Mouse (Mus musculus): ENCODE data around the gene Eno3. TPM values are rescaled to one million over a fixed set of nuclear protein-coding genes. Genes with fewer than 3 reads are reported as not detected.

Gene Eno3
- polyA plus RNA-seq, 1 experiment from 2014 or later = 7.8 TPM

DNA sequence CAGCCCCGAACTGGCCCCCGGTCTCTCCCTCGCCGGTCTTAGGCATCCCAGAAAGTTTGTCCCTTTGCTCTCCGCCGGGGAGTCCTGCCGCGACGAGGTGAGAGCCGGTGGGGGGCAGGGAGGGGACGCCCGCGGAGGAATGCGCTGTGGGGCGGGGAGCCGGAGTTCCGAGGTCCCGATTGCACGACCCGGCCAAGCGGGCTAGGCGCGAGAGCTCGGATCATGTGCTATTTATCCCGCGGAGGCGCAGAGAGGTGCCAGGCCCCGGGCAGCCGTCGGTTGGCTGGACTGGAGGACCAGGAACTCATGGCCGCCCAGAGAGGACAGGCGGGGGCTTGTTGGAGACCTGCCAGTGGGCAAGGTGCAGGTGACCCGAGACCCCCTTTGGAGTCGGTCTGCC lies 43.6 kb downstream of the Eno3 start:
- DNase-seq (ENCODE audit: low spot score) (no peak), ATAC-seq (ENCODE audit: low FRiP score) (peak; percentile 46; the same call in 1 of the 2 replicates)
- Histone ChIP-seq H3K27ac (peak overlapping the region; percentile 95), H3K4me1 (replicated peaks; ENCODE audit: control insufficient read depth, insufficient read depth, low read length) (peaks cover 21% of the 10 kb centered on the region), H3K4me2 (replicated peaks) (peak overlapping the region; percentile 91), H3K9me3 (ENCODE audit: control insufficient read depth, low read length) (no peaks in the 10 kb centered on the region), H3K4me3 (replicated peaks; ENCODE audit: low read length) (peak overlapping the region; percentile 99), H3K36me3 (replicated peaks; ENCODE audit: control insufficient read depth, insufficient read depth) (peaks cover 20% of the 10 kb centered on the region), H3K9ac (peak overlapping the region; percentile 95), H3K27me3 (ENCODE audit: control insufficient read depth, insufficient read depth, low read length) (no peaks in the 10 kb centered on the region)
- under 1% methylated on average over 33 of the region's 34 CpGs for WGBS

DNA sequence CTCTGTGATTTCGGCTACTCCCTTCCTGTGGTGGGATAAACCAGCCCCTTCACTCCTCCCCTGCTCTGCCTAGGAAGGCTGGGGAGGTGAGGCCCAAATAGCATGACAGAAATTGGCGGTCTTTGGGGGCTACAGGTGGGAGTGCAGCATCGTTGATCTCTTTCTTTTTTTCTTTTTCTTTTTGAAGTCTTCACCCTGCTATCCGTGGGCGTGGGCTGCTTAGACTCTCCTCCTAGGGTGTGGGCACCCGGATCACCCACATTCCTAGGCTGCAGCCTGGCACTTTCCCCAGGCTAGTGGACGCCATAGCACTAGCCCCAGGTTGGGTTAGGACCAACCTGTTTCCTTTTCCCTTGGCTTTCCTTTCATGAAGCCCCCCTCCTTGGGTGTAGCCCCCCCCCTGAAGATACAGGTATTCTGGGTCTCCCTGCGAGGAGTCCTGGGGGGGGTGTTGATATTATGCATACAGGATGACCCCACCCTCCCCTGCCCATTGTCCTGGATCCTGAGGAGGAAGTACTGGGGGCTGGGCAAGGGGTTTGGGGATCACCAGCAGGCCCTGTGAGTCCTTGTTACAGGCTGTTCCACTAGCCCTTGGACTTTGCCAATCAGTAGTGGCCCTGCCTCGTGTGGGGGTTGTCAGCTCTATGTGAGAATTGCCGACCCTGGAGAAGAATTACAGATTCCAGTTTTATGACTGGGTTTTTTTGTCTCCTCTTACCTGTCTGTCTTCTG lies 44.4 kb downstream of the Eno3 start:
- 13% methylated on average over 10 of the region's 10 CpGs for WGBS
- Histone ChIP-seq H3K4me1 (replicated peaks; ENCODE audit: control insufficient read depth, insufficient read depth, low read length) (peaks cover 21% of the 10 kb centered on the region), H3K27me3 (ENCODE audit: control insufficient read depth, insufficient read depth, low read length) (no peaks in the 10 kb centered on the region), H3K9me3 (ENCODE audit: control insufficient read depth, low read length) (no peaks in the 10 kb centered on the region), H3K9ac (peak overlapping the region; percentile 95), H3K36me3 (replicated peaks; ENCODE audit: control insufficient read depth, insufficient read depth) (peaks cover 28% of the 10 kb centered on the region), H3K4me3 (replicated peaks; ENCODE audit: low read length) (peak overlapping the region; percentile 99), H3K4me2 (replicated peaks) (peak overlapping the region; percentile 91), H3K27ac (0 out of 2 replicates have a peak overlapping the region, but pooled peaks have one; percentile 95)
- ATAC-seq (ENCODE audit: low FRiP score) (no peak), DNase-seq (ENCODE audit: low spot score) (no peak)

- DNase-seq (ENCODE audit: low spot score) (no peak), ATAC-seq (ENCODE audit: low FRiP score) (no peak)
- Histone ChIP-seq H3K9me3 (ENCODE audit: control insufficient read depth, low read length) (no peaks in the 10 kb centered on the region), H3K4me2 (replicated peaks) (peak overlapping the region; percentile 91), H3K27me3 (ENCODE audit: control insufficient read depth, insufficient read depth, low read length) (no peaks in the 10 kb centered on the region), H3K36me3 (replicated peaks; ENCODE audit: control insufficient read depth, insufficient read depth) (peaks cover 36% of the 10 kb centered on the region), H3K9ac (peak overlapping the region; percentile 95; the same call in 1 of the 2 replicates), H3K27ac (no peak overlapping the region), H3K4me1 (replicated peaks; ENCODE audit: control insufficient read depth, insufficient read depth, low read length) (peaks cover 21% of the 10 kb centered on the region), H3K4me3 (replicated peaks; ENCODE audit: low read length) (peak overlapping the region; percentile 99; the same call in 1 of the 2 replicates)
- 81% methylated on average over 6 of the region's 6 CpGs for WGBS
Measured at GRCm38 (mm10) chr11:70701984-70702733, 45.2 kb downstream of the Eno3 start.

DNA sequence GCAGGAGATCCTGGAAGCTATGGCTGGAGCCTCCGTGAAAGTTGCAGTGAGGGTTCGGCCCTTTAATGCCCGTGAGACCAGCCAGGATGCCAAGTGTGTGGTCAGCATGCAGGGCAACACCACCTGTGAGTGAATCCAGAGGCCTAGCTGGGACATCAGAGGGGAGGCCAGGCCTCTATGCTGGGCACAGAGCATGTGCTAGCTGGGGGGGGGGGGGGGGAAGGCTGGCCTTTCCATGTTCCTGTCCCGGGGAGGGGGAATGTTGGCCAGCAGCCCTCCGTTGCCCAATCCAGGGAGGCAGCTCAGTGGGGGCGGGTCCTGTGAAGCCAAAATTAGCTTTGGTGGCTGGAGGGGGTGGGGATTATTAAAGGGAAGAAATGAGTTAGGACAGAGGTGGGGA lies 45.8 kb downstream of the Eno3 start:
- DNase-seq (ENCODE audit: low spot score) (no peak), ATAC-seq (ENCODE audit: low FRiP score) (no peak)
- H3K27ac ChIP-seq = no peak overlapping the region
- no peaks in the 10 kb centered on the region for H3K27me3 ChIP-seq (ENCODE audit: control insufficient read depth, insufficient read depth, low read length)
- peaks cover 21% of the 10 kb centered on the region for H3K4me1 ChIP-seq (replicated peaks; ENCODE audit: control insufficient read depth, insufficient read depth, low read length)
- H3K4me2 ChIP-seq (replicated peaks) = no peak overlapping the region
- H3K36me3 ChIP-seq (replicated peaks; ENCODE audit: control insufficient read depth, insufficient read depth) = peaks cover 42% of the 10 kb centered on the region
- WGBS = 73% methylated on average over 6 of the region's 6 CpGs
- H3K9me3 ChIP-seq (ENCODE audit: control insufficient read depth, low read length) = no peaks in the 10 kb centered on the region
- no peak overlapping the region for H3K9ac ChIP-seq
- no peak overlapping the region for H3K4me3 ChIP-seq (replicated peaks; ENCODE audit: low read length)

DNA sequence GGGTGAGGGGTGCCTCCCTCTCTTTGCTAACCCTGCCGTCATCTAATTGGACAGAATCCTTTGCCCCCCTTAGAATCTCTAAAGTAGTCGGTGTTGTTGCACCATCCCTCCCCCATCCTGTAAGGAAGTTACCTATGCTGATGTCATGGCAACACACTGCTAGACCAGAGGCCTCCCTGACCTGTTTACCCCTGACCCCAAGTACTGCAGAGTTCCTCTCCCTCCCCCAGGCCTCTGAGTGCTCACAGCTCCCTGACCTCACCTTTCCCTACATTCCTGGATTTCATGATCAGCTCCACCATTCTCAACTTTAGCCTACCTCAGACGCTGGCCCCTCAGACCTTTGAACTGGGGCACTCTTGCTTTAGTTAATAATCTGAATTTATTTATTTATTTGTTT lies 49.1 kb downstream of the Eno3 start:
- DNase-seq (ENCODE audit: low spot score) = no peak
- no peak overlapping the region for H3K4me3 ChIP-seq (replicated peaks; ENCODE audit: low read length)
- WGBS = 86% methylated on average over 3 of the region's 3 CpGs
- ATAC-seq (ENCODE audit: low FRiP score) = no peak
- no peak overlapping the region for H3K4me2 ChIP-seq (replicated peaks)
- H3K27ac ChIP-seq = no peak overlapping the region
- H3K9ac ChIP-seq = no peak overlapping the region
- H3K4me1 ChIP-seq (replicated peaks; ENCODE audit: control insufficient read depth, insufficient read depth, low read length) = peaks cover 16% of the 10 kb centered on the region
- no peaks in the 10 kb centered on the region for H3K27me3 ChIP-seq (ENCODE audit: control insufficient read depth, insufficient read depth, low read length)
- no peaks in the 10 kb centered on the region for H3K9me3 ChIP-seq (ENCODE audit: control insufficient read depth, low read length)
- peaks cover 76% of the 10 kb centered on the region for H3K36me3 ChIP-seq (replicated peaks; ENCODE audit: control insufficient read depth, insufficient read depth)

- Histone ChIP-seq H3K27me3 (ENCODE audit: control insufficient read depth, insufficient read depth, low read length) (no peaks in the 10 kb centered on the region), H3K4me1 (replicated peaks; ENCODE audit: control insufficient read depth, insufficient read depth, low read length) (no peaks in the 10 kb centered on the region), H3K4me3 (replicated peaks; ENCODE audit: low read length) (no peak overlapping the region), H3K27ac (no peak overlapping the region), H3K9ac (no peak overlapping the region), H3K9me3 (ENCODE audit: control insufficient read depth, low read length) (no peaks in the 10 kb centered on the region), H3K36me3 (replicated peaks; ENCODE audit: control insufficient read depth, insufficient read depth) (peaks cover 80% of the 10 kb centered on the region), H3K4me2 (replicated peaks) (no peak overlapping the region)
- 95% methylated on average over 10 of the region's 10 CpGs for WGBS
- no peak for ATAC-seq (ENCODE audit: low FRiP score)
- no peak for DNase-seq (ENCODE audit: low spot score)
Measured at GRCm38 (mm10) chr11:70711026-70711425, 54.0 kb downstream of the Eno3 start.

Small RNAs within 50 kb of the gene (microRNA-seq; reads per million reads assigned to microRNA genes)
- not detected for gene Mir6925

Other genes starting within 250 kb of the Eno3 start
- gene Pelp1, start 247.2 kb upstream of the Eno3 start, polyA plus RNA-seq (2014; fragmentation: Nextera tagmentation; extraction: Ambion mirVana) = 29.9 and 33.0 TPM in 2 replicates
- 55.9 and 61.2 TPM in 2 replicates for gene Arrb2, start 224.6 kb upstream of the Eno3 start, polyA plus RNA-seq (2014; fragmentation: Nextera tagmentation; extraction: Ambion mirVana)
- 41.8 and 45.8 TPM in 2 replicates for gene Med11, start 205.3 kb upstream of the Eno3 start, polyA plus RNA-seq (2014; fragmentation: Nextera tagmentation; extraction: Ambion mirVana)
- gene Zmynd15, start 197.8 kb upstream of the Eno3 start, polyA plus RNA-seq (2014; fragmentation: Nextera tagmentation; extraction: Ambion mirVana) = 0.50 and 0.95 TPM in 2 replicates
- gene Cxcl16, start 197.2 kb upstream of the Eno3 start, polyA plus RNA-seq (2014; fragmentation: Nextera tagmentation; extraction: Ambion mirVana) = 7.8 and 10.2 TPM in 2 replicates
- gene Tm4sf5, start 152.0 kb upstream of the Eno3 start, polyA plus RNA-seq (2014; fragmentation: Nextera tagmentation; extraction: Ambion mirVana) = 2.9 and 3.0 TPM in 2 replicates
- not detected in 2 replicates for gene Vmo1, start 142.6 kb upstream of the Eno3 start, polyA plus RNA-seq (2014; fragmentation: Nextera tagmentation; extraction: Ambion mirVana)
- gene Gltpd2, start 138.0 kb upstream of the Eno3 start, polyA plus RNA-seq (2014; fragmentation: Nextera tagmentation; extraction: Ambion mirVana) = 0.27 and 0.28 TPM in 2 replicates
- 747 and 789 TPM in 2 replicates for gene Psmb6, start 131.8 kb upstream of the Eno3 start, polyA plus RNA-seq (2014; fragmentation: Nextera tagmentation; extraction: Ambion mirVana)
- not detected in 2 replicates for gene Gm40193, start 124.3 kb upstream of the Eno3 start, polyA plus RNA-seq (2014; fragmentation: Nextera tagmentation; extraction: Ambion mirVana)
- gene Pld2, start 117.1 kb upstream of the Eno3 start, polyA plus RNA-seq (2014; fragmentation: Nextera tagmentation; extraction: Ambion mirVana) = 14.2 and 16.4 TPM in 2 replicates
- 19.5 and 21.5 TPM in 2 replicates for gene Mink1, start 94.3 kb upstream of the Eno3 start, polyA plus RNA-seq (2014; fragmentation: Nextera tagmentation; extraction: Ambion mirVana)
- not detected in 2 replicates for gene 4930544D05Rik, start 41.4 kb upstream of the Eno3 start, polyA plus RNA-seq (2014; fragmentation: Nextera tagmentation; extraction: Ambion mirVana)
- gene Chrne, start 38.0 kb upstream of the Eno3 start, polyA plus RNA-seq (2014; fragmentation: Nextera tagmentation; extraction: Ambion mirVana) = not detected in 2 replicates
- gene Gp1ba, start 18.1 kb upstream of the Eno3 start, polyA plus RNA-seq (2014; fragmentation: Nextera tagmentation; extraction: Ambion mirVana) = 0.29 and 0.43 TPM in 2 replicates
- gene Rnf167, start 10.0 kb upstream of the Eno3 start, polyA plus RNA-seq (2014; fragmentation: Nextera tagmentation; extraction: Ambion mirVana) = 90.6 and 93.4 TPM in 2 replicates
- 158 TPM in 2 replicates for gene Slc25a11, start 9.7 kb upstream of the Eno3 start, polyA plus RNA-seq (2014; fragmentation: Nextera tagmentation; extraction: Ambion mirVana)
- 662 and 703 TPM in 2 replicates for gene Pfn1, start 2.6 kb upstream of the Eno3 start, polyA plus RNA-seq (2014; fragmentation: Nextera tagmentation; extraction: Ambion mirVana)
- 94.8 and 115 TPM in 2 replicates for gene Spag7, start 12.2 kb downstream of the Eno3 start, polyA plus RNA-seq (2014; fragmentation: Nextera tagmentation; extraction: Ambion mirVana)
- gene Camta2, start 30.9 kb downstream of the Eno3 start, polyA plus RNA-seq (2014; fragmentation: Nextera tagmentation; extraction: Ambion mirVana) = 24.2 and 26.1 TPM in 2 replicates
- gene Inca1, start 43.0 kb downstream of the Eno3 start, polyA plus RNA-seq (2014; fragmentation: Nextera tagmentation; extraction: Ambion mirVana) = 1.4 and 1.9 TPM in 2 replicates
- 4.9 and 6.8 TPM in 2 replicates for gene Kif1c, start 43.3 kb downstream of the Eno3 start, polyA plus RNA-seq (2014; fragmentation: Nextera tagmentation; extraction: Ambion mirVana)
- gene Zfp3, start 107.0 kb downstream of the Eno3 start, polyA plus RNA-seq (2014; fragmentation: Nextera tagmentation; extraction: Ambion mirVana) = 16.9 and 18.1 TPM in 2 replicates
- not detected in 2 replicates for gene Scimp, start 155.4 kb downstream of the Eno3 start, polyA plus RNA-seq (2014; fragmentation: Nextera tagmentation; extraction: Ambion mirVana)
- gene Rabep1, start 187.6 kb downstream of the Eno3 start, polyA plus RNA-seq (2014; fragmentation: Nextera tagmentation; extraction: Ambion mirVana) = 77.5 and 86.4 TPM in 2 replicates

All from hindbrain, embryonic 14.5 days (tissue).